Mouse (Mus musculus) R1 (cell line): Measurements from ENCODE around the gene Cbr2.
A peak's percentile ranks its signal among the peaks of the same experiment; 100 is the strongest.
"Not testable (repeated sequence)": the region's sequence is repeated elsewhere in the genome, so short reads cannot be mapped to it uniquely, and the experiment has no call there.

Experiments
- DNase-seq: peaks from one replicate; pipeline ENCODE4 v3.0.0-alpha.2; 2018; ENCODE audit warnings: low read depth, low spot score

The Cbr2 gene

GRCm38 (mm10) chr11:120731858-120732680, at the start of gene Cbr2:
Gene Cbr2 (minus strand): TSS chr11:120732114.
- DNase-seq = no peak

- DNase-seq = not testable (repeated sequence)
Observed at GRCm38 (mm10) chr11:120781361-120781760, 49.4 kb upstream of the Cbr2 start.

- DNase-seq = peak; percentile 71
Observed at GRCm38 (mm10) chr11:120779876-120780275, 48.0 kb upstream of the Cbr2 start.

- peak; percentile 55 for DNase-seq
Observed at GRCm38 (mm10) chr11:120777123-120777522, 45.2 kb upstream of the Cbr2 start.

GRCm38 (mm10) chr11:120775774-120776469, 44.0 kb upstream of the Cbr2 start:
- DNase-seq = peak; percentile 92

- DNase-seq = no peak
Observed at GRCm38 (mm10) chr11:120773463-120774190, 41.7 kb upstream of the Cbr2 start.

- DNase-seq = no peak
Observed at GRCm38 (mm10) chr11:120772749-120773148, 40.8 kb upstream of the Cbr2 start.

GRCm38 (mm10) chr11:120768206-120768605, 36.3 kb upstream of the Cbr2 start:
- no peak for DNase-seq

GRCm38 (mm10) chr11:120767023-120767422, 35.1 kb upstream of the Cbr2 start:
- not testable (repeated sequence) for DNase-seq

- DNase-seq = not testable (repeated sequence)
Observed at GRCm38 (mm10) chr11:120763121-120763999, 31.4 kb upstream of the Cbr2 start.

GRCm38 (mm10) chr11:120762672-120763041, 30.7 kb upstream of the Cbr2 start, which contains the start of gene Hmga1b:
Gene Hmga1b (plus strand): TSS chr11:120762794.
- DNase-seq = not testable (repeated sequence)

GRCm38 (mm10) chr11:120761811-120762671, 30.1 kb upstream of the Cbr2 start:
- no peak for DNase-seq

- peak; percentile 61 for DNase-seq
Observed at GRCm38 (mm10) chr11:120760236-120760635, 28.3 kb upstream of the Cbr2 start.

- DNase-seq = no peak
Observed at GRCm38 (mm10) chr11:120751606-120752005, 19.7 kb upstream of the Cbr2 start.

GRCm38 (mm10) chr11:120749430-120749829, 17.5 kb upstream of the Cbr2 start:
- DNase-seq = peak; percentile 80

GRCm38 (mm10) chr11:120747974-120748373, 16.1 kb upstream of the Cbr2 start:
- no peak for DNase-seq

GRCm38 (mm10) chr11:120744121-120744701, 12.3 kb upstream of the Cbr2 start:
- DNase-seq = no peak

GRCm38 (mm10) chr11:120740981-120741380, 9.1 kb upstream of the Cbr2 start:
- DNase-seq = no peak

- no peak for DNase-seq
Observed at GRCm38 (mm10) chr11:120736424-120736823, 4.5 kb upstream of the Cbr2 start.

GRCm38 (mm10) chr11:120733521-120733920, 1.6 kb upstream of the Cbr2 start:
- DNase-seq = no peak
